Mouse (Mus musculus) adrenal gland, adult 2 months (tissue): ENCODE data around the gene Elovl5. TPM values are rescaled to one million over a fixed set of nuclear protein-coding genes. Genes with fewer than 3 reads are reported as not detected.

ENCODE experiments used
- DNase-seq: peaks from one replicate; pipeline ENCODE4 v3.0.0; 2021
- long read RNA-seq: library from polyadenylated mRNA; stranded (forward); transcript quantifications from one replicate; pipeline ENCODE4 v2.0.0, GENCODE M21; 2021
- polyA plus RNA-seq: library from polyadenylated mRNA; depleted of rRNA; stranded (reverse); fragments of >200 nt; gene quantifications from 2 replicates; pipeline ENCODE4 v1.2.3, GENCODE M21; 2012; rRNA removed
- total RNA-seq, 2 experiments: library from RNA; stranded (reverse); gene quantifications; 2 replicates each; pipeline ENCODE4 v1.2.3; 2021

Elovl5 gene
- total RNA-seq (1,000 to 10,000 TPM in 1 of 2 experiments, 100 to 1,000 TPM in 1; 490 to 1,131 TPM), polyA plus RNA-seq (123 and 254 TPM in 2 replicates)
- long read RNA-seq, transcript Elovl5-201 (8 exons, 2,782 nt) = major isoform, 270 of 351 reads
- long read RNA-seq, partial matches to known transcripts = 76 of 351 reads
- long read RNA-seq, other reads (novel, unspliced or antisense) = 5 of 351 reads

GRCm38 (mm10) chr9:77917074-77917621 is at the start of gene Elovl5:
Elovl5 (plus strand) TSS chr9:77917364.
- peak; percentile 99 for DNase-seq

GRCm38 (mm10) chr9:77891501-77891900 is 25.7 kb upstream of the Elovl5 start:
- DNase-seq = no peak

- DNase-seq = no peak
Measured at GRCm38 (mm10) chr9:77898551-77898950, 18.6 kb upstream of the Elovl5 start.

GRCm38 (mm10) chr9:77904133-77904532 is 13.0 kb upstream of the Elovl5 start:
- DNase-seq = no peak

- peak; percentile 34 for DNase-seq
Measured at GRCm38 (mm10) chr9:77909572-77910269, 7.4 kb upstream of the Elovl5 start.

DNA sequence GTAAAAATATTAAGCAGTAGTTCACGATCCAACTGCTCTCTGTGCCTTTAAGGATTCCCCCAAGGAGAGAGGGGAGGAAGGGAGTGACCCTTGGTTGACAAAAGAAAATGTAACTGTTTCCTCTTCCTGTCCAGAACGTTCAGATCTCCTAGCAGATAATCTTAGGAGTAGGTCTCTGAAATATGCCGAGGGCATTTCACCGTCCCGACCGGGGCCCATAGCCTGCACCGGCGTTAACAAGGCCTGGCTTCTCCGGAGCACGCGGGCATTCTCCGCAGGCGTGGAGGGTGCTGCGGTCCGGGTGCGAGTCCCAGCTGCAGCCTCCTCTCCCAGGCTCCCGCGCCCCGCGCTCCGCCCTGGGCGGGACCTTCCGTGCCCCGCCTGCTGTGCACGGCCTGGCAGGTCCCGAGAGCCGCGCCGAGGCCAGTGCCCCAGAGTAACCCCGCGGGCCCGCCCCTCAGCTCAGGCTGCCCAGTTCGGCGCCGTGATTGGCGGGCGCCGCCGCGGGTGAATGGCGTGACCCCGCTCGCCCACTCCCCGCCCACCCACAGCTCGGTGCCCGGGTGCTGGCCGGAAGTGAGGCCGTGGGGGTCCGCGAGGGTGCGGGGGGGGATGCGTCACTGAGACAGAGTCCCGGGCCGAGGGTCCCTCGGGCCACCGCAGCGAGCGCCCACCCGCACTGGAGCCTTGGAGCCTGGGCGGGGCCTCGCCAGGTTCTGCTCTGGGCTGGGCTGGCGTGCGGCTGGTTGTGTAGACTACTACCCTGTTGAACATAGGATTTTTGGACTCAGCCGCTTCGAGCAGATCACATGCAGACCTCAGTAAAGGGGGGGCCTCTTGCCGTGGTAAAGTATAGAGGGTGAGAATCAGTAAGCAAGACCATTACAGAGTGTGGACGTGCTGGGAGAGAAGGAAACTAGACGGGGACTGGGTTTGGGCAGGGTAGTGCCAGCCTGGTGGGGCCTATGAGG is 6.6 kb upstream of the Elovl5 start:
- DNase-seq = peak; percentile 99

DNA sequence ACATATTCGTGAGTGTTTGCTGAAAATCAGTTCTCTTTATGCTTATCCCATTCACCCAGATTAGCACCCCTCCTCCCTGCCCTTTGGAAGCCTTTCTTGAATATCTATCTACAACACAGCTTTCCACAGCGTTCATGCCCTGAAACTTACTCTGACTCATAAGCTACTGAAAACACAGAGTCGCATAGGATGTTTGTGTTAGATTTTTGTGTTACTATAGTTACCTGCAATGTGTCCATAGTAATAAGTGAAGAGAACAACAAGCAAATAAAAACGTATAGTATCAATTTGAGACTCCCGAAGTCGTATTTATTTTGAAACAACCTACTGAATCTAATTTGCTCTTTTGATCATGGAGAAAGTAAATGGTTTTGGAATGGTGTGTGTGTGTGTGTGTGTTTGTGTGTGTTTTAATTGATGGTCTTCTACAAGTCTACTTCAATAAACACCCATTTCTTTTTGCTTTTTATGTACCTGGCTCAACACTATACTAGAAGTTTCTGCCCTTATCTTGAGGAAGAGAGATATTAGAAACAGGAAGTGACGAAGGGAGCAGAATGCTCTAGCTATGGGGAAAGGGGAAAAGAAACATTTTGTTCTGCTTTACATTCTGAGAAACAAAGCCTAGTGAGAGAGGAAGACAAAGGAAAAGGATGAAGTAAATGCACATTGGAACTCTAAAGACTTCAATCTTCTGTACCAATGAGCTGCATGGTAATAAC is 5.5 kb upstream of the Elovl5 start:
- DNase-seq = peak; percentile 40

GRCm38 (mm10) chr9:77912246-77912645 is 4.9 kb upstream of the Elovl5 start:
- DNase-seq = no peak

DNA sequence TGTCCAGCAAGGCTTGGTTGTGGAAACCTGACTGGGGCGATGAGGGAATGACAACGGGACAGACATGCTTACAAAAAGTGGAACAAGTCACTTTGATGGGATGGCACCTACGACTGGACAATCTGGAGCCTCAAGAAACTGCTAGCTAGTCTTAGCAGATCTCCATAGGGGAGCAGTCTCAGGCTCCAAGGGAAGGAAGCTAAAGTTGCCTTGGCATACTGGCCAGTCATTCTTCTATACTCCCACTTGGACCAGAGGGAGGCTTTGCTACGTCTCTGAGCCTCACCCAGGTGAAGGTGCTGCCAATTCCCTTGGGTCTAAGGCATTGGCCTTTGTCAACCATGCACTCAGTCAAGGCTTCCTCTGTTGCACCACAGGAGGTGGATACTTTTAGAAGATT is 2.5 kb upstream of the Elovl5 start:
- DNase-seq = no peak

GRCm38 (mm10) chr9:77915791-77916190 is 1.4 kb upstream of the Elovl5 start:
- DNase-seq = no peak

DNA sequence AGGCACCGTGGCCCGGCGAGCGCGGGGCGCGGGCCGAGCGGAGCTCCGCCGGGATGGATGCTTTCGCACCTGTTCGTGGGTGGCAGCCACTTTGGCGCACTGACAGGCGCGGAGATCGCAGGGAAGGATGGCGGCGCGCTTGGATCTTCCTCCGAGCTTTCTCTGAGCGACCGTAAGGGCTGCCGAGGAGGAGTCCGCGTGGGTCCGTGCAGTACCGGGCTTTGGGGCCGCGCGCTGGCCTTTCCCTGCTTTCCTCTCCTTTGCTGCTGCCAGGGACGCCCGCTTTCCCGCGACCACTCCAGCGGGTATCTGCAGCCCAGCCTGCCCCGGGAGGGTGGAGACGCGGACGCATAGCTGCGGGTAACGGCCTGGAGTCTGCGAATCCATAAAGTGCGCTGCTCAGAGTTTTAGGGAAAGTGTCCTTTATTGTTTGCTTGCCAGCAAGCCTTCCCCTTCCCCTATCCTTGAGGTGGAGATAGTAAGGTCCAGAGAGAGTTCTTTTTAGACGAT is 513 bp downstream of the Elovl5 start:
- DNase-seq = peak; percentile 65

DNA sequence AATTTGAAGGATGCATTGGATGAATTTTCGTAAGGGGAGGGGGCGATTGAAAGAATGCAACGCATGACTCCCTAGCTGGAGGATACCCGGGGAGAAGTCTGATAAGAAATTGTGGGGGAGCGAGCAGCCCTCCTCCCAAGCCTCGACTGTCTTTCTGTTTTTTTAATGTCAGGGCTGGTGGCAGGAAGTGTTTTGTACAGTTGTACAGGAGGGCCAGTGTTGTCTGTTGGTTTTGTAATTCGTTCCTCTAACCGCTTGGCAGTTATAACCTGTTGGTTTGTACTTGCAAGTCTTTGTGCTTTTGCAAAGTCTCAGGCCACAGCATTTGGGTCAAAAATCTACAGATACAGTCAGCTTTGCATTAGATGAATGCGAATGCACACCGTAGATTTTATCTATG is 1.0 kb downstream of the Elovl5 start:
- peak; percentile 42 for DNase-seq

- DNase-seq = no peak
Measured at GRCm38 (mm10) chr9:77918961-77919670, 2.0 kb downstream of the Elovl5 start.

- DNase-seq = no peak
Measured at GRCm38 (mm10) chr9:77920481-77920880, 3.3 kb downstream of the Elovl5 start.

- DNase-seq = no peak
Measured at GRCm38 (mm10) chr9:77921366-77922260, 4.4 kb downstream of the Elovl5 start.

DNA sequence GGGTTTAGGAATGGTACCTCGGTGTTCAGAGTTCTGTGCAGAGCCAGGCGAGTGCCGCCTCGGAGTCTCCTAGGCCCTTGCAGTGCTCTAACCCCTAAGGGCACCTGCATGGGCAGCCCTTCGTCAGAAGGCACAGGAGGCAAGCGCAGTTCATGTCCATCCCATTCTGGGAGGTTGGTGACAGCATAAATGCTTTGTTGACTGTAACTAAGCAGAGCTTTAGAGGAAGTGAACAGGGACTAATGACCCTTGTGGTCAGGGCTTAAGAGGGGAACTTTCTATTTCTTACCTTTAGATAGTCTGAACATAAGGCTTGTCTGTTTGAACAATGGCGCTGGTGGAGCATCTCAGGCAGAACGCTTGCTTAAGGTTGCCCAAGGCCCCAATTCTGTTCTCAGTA is 6.6 kb downstream of the Elovl5 start:
- DNase-seq = peak; percentile 17

GRCm38 (mm10) chr9:77924199-77924598 is 7.0 kb downstream of the Elovl5 start:
- DNase-seq = no peak

DNA sequence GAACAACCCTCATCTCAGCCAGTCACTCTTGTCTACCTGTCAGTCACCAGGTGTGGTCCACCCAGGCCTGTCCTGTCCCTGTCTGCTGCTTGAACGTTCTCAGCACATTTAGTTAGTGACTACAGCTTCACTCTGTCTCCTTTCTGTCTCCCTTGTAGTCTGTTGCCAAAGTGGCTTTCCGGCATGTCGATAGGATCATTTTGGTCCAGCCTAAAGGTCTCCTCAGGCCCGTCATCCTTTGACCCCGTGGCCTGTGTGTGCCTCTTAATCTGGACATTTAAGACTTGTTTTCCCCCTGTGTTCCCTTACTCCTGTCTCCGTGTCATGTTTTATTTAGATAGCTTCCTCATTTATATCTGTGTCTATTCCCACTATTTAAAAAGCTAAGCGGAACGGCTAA is 9.0 kb downstream of the Elovl5 start:
- no peak for DNase-seq

GRCm38 (mm10) chr9:77926911-77927310 is 9.7 kb downstream of the Elovl5 start:
- no peak for DNase-seq

GRCm38 (mm10) chr9:77927431-77927830 is 10.3 kb downstream of the Elovl5 start:
- peak; percentile 35 for DNase-seq
